Mouse (Mus musculus) liver, embryonic 14.5 days (tissue): Measurements from ENCODE around the gene Adgrl3.

ENCODE experiments used
- CTCF ChIP-seq: IDR thresholded peaks from 2 replicates; pipeline ENCODE4 v1.5.1; 2016; ENCODE audit warnings: antibody characterized with exemption, low read depth, control low read depth
- EP300 ChIP-seq: IDR thresholded peaks from 2 replicates; pipeline ENCODE4 v1.6.1; 2016; ENCODE audit warnings: antibody characterized with exemption, low read depth

- no peak for TF ChIP-seq EP300
- TF ChIP-seq CTCF, result no peak
Observed at GRCm38 (mm10) chr5:81784770-81785169, 764.8 kb downstream of the Adgrl3 start.
